Mouse (Mus musculus): ENCODE results near the gene Ceacam2.
"Not testable (repeated sequence)": the region's sequence is repeated elsewhere in the genome, so short reads cannot be mapped to it uniquely, and the experiment has no call there.

The Ceacam2 gene

GRCm38 (mm10) chr7:25483133-25483735 is 56.4 kb downstream of the Ceacam2 start:
- DNase-seq: no peak

- not testable (repeated sequence) for DNase-seq
These were observed 58.9 kb downstream of the Ceacam2 start for GRCm38 (mm10) chr7:25480791-25481190.

- no peak for DNase-seq
These were observed 60.2 kb downstream of the Ceacam2 start for GRCm38 (mm10) chr7:25479440-25479839.

- not testable (repeated sequence) for DNase-seq
These were observed 61.9 kb downstream of the Ceacam2 start for GRCm38 (mm10) chr7:25477752-25478093.

GRCm38 (mm10) chr7:25477091-25477751 is 62.4 kb downstream of the Ceacam2 start, which contains the start of gene Ceacam1:
Gene Ceacam1, minus strand, starts transcription at chr7:25477603.
- not testable (repeated sequence) for DNase-seq

- DNase-seq: not testable (repeated sequence)
These were observed 67.8 kb downstream of the Ceacam2 start for GRCm38 (mm10) chr7:25471821-25472220.
